Mouse (Mus musculus) CH12.LX (cell line): ENCODE data around the gene Eef2k. TPM values are rescaled to one million over a fixed set of nuclear protein-coding genes. Genes with fewer than 3 reads are reported as not detected.

ENCODE experiments used
- DNase-seq: peaks from one replicate; pipeline ENCODE4 v3.0.0-alpha.2; 2013; ENCODE audit errors: extremely low read depth
- H3K27ac ChIP-seq: 2 replicates; pipeline ENCODE4 v1.5.1; 2012; ENCODE audit warnings: low read depth, mild to moderate bottlenecking, control low read depth, moderate library complexity; ENCODE audit not compliant: insufficient read depth
- H3K27me3 ChIP-seq: replicated peaks from 2 replicates; pipeline ENCODE3; 2012; ENCODE audit warnings: inconsistent platforms
- H3K36me3 ChIP-seq, 2 experiments: replicated peaks in 1 of 2; 2 replicates each; pipeline versions ENCODE3 to v1.6.1; 2012; ENCODE audit warnings: inconsistent platforms in 1 of 2, low read length in 1 of 2, mild to moderate bottlenecking in 1 of 2, mixed read lengths in 1 of 2, moderate library complexity in 1 of 2; ENCODE audit not compliant: control insufficient read depth in 1 of 2, insufficient read depth in 1 of 2
- H3K4me1 ChIP-seq, 2 experiments: 2 replicates each; pipeline ENCODE4 v1.6.1; 2012; ENCODE audit warnings: inconsistent platforms in 1 of 2, moderate library complexity in 1 of 2; ENCODE audit not compliant: insufficient read depth in 2 of 2, control insufficient read depth in 1 of 2
- H3K4me2 ChIP-seq: 2 replicates; pipeline ENCODE4 v1.6.1; 2012; ENCODE audit warnings: low read depth, mild to moderate bottlenecking, control low read depth; ENCODE audit not compliant: poor library complexity, insufficient read depth, severe bottlenecking
- H3K4me3 ChIP-seq, 3 experiments: fragments of 150-350 bp in 1 of 3; sonication (generic) in 1 of 3; replicated peaks in 1 of 3; 2 replicates each; pipeline versions ENCODE3 to v1.5.1; 2011 to 2012; ENCODE audit warnings: low read depth in 2 of 3, low read length in 2 of 3, mild to moderate bottlenecking in 2 of 3, moderate library complexity in 2 of 3, control low read depth in 1 of 3, improper control_type of control experiment in 1 of 3, inconsistent platforms in 1 of 3, mixed read lengths in 1 of 3; ENCODE audit not compliant: poor library complexity in 1 of 3
- H3K79me2 ChIP-seq: replicated peaks from 2 replicates; pipeline ENCODE4 v1.6.1; 2012; ENCODE audit warnings: mild to moderate bottlenecking, moderate library complexity; ENCODE audit not compliant: control insufficient read depth, poor library complexity, insufficient read depth, severe bottlenecking; ENCODE audit errors: extremely low read depth
- H3K9ac ChIP-seq: 2 replicates; pipeline ENCODE4 v1.6.1; 2012; ENCODE audit warnings: low read depth, mild to moderate bottlenecking, control low read depth, moderate library complexity; ENCODE audit not compliant: insufficient read depth
- H3K9me3 ChIP-seq: replicated peaks from 2 replicates; pipeline ENCODE3; 2012; ENCODE audit warnings: low read length, inconsistent platforms, mixed read lengths
- BHLHE40 ChIP-seq: IDR thresholded peaks from 2 replicates; pipeline ENCODE4 v1.6.1; 2011; ENCODE audit warnings: mild to moderate bottlenecking, low read depth, low read length, improper control_type of control experiment
- CHD1 ChIP-seq: IDR thresholded peaks from 2 replicates; pipeline ENCODE4 v1.6.1; 2012; ENCODE audit warnings: low read depth, low read length, improper control_type of control experiment, inconsistent platforms
- E2F4 ChIP-seq: IDR thresholded peaks from 2 replicates; pipeline ENCODE4 v1.6.1; 2011; ENCODE audit warnings: low read depth, low read length, improper control_type of control experiment; ENCODE audit not compliant: insufficient replicate concordance
- JUND ChIP-seq: conservative IDR thresholded peaks from 2 replicates; pipeline ENCODE4 v1.6.1; 2011; ENCODE audit warnings: low read depth, low read length, improper control_type of control experiment
- MAFK ChIP-seq: IDR thresholded peaks from 2 replicates; pipeline ENCODE4 v1.6.1; 2011; ENCODE audit warnings: low read length, improper control_type of control experiment; ENCODE audit not compliant: insufficient replicate concordance
- MAZ ChIP-seq: IDR thresholded peaks from 2 replicates; pipeline ENCODE4 v1.6.1; 2012; ENCODE audit warnings: low read depth, mild to moderate bottlenecking, inconsistent platforms, low read length, improper control_type of control experiment, moderate library complexity
- MXI1 ChIP-seq: IDR thresholded peaks from 2 replicates; pipeline ENCODE4 v1.6.1; 2011; ENCODE audit warnings: mild to moderate bottlenecking, low read depth, low read length, improper control_type of control experiment
- MYC ChIP-seq: IDR thresholded peaks from 2 replicates; pipeline ENCODE4 v1.6.1; 2011; ENCODE audit warnings: low read depth, mild to moderate bottlenecking, improper control_type of control experiment, low read length
- NRF1 ChIP-seq: IDR thresholded peaks from 2 replicates; pipeline ENCODE4 v1.6.1; 2014; ENCODE audit warnings: low read depth, mild to moderate bottlenecking, inconsistent platforms, low read length, improper control_type of control experiment, moderate library complexity
- POLR2A ChIP-seq: IDR thresholded peaks from 2 replicates; pipeline ENCODE4 v1.6.1; 2011; ENCODE audit warnings: low read depth, mild to moderate bottlenecking, improper control_type of control experiment, low read length
- POLR2AphosphoS2 ChIP-seq: IDR thresholded peaks from 2 replicates; pipeline ENCODE4 v1.6.1; 2011; ENCODE audit warnings: low read depth, low read length, improper control_type of control experiment
- RAD21 ChIP-seq: IDR thresholded peaks from 2 replicates; pipeline ENCODE4 v1.6.1; 2011; ENCODE audit warnings: low read depth, mild to moderate bottlenecking, low read length, improper control_type of control experiment, moderate library complexity
- SIN3A ChIP-seq: IDR thresholded peaks from 2 replicates; pipeline ENCODE4 v1.6.1; 2012; ENCODE audit warnings: low read length, improper control_type of control experiment, inconsistent platforms
- SMC3 ChIP-seq: IDR thresholded peaks from 2 replicates; pipeline ENCODE4 v1.6.1; 2011; ENCODE audit warnings: low read depth, low read length, improper control_type of control experiment
- TBP ChIP-seq: conservative IDR thresholded peaks from 2 replicates; pipeline ENCODE4 v1.6.1; 2011; ENCODE audit warnings: low read depth, low read length, improper control_type of control experiment
- USF2 ChIP-seq: conservative IDR thresholded peaks from 2 replicates; pipeline ENCODE4 v1.6.1; 2011; ENCODE audit warnings: low read depth, low read length, improper control_type of control experiment
- dilution Hi-C: fragments of 300-500 bp; cut with MboI; formaldehyde crosslinking; loops from 2 replicates; pipeline ENCODE4 v1.14.3; 2020; ENCODE audit warnings: low sequenced_read_pairs; ENCODE audit not compliant: extremely low pct_unique_long_range_greater_than_20kb, extremely low pct_ligation_motif_present
- in situ Hi-C: fragments of 300-500 bp; cut with MboI; formaldehyde crosslinking; loops from 3 replicates; pipeline ENCODE4 v1.14.3; 2019; ENCODE audit warnings: low sequenced_read_pairs, low pct_ligation_motif_present, low pct_unique_long_range_greater_than_20kb, mixed read lengths
- polyA plus RNA-seq: library from polyadenylated mRNA; unstranded; fragments of >175 nt; gene quantifications from 2 replicates; pipeline ENCODE4 v1.2.1, GENCODE M21; 2012; ENCODE audit warnings: low read depth; ENCODE audit not compliant: insufficient read length
- total RNA-seq, 2 experiments: library from RNA; depleted of rRNA; stranded (reverse); fragments of 300-350 nt in 1 of 2; fragments of >200 nt in 1 of 2; gene quantifications; 2 replicates each; pipeline ENCODE4 v1.2.3; 2012 to 2014

Gene Eef2k
- total and polyA plus RNA-seq, 3 experiments = 5.5 to 13.9 (median 13.7) TPM

GRCm38 (mm10) chr7:120838436-120839160 is 4.0 kb upstream of the Eef2k start:
- Histone ChIP-seq H3K4me1 (peaks cover 0 to 9% of the 10 kb centered on the region in 2 experiments; a peak in 3 of 4 replicates), H3K9ac (no peak overlapping the region), H3K4me3 (no peak overlapping the region), H3K79me2 (no peaks in the 10 kb centered on the region), H3K36me3 (no peaks in the 10 kb centered on the region), H3K27me3 (peaks cover 2% of the 10 kb centered on the region), H3K9me3 (no peaks in the 10 kb centered on the region), H3K4me2 (no peak overlapping the region), H3K27ac (no peak overlapping the region)
- TF ChIP-seq SIN3A (no peak), MAZ (no peak), MAFK (no peak), POLR2A (no peak), POLR2AphosphoS2 (no peak), JUND (no peak), MYC (no peak), E2F4 (no peak), TBP (no peak), CHD1 (no peak), SMC3 (no peak)
- dilution Hi-C loops = no loop called here
- no peak for DNase-seq
- in situ Hi-C loops = loop anchor here (5.0 to 10.0 kb wide), 2 partner anchors 74 to 196 kb away; partner anchors contain the start of gene Mettl9

GRCm38 (mm10) chr7:120839786-120840185 is 2.8 kb upstream of the Eef2k start:
- Histone ChIP-seq H3K9ac (no peak overlapping the region), H3K27me3 (no peaks in the 10 kb centered on the region), H3K4me2 (no peak overlapping the region), H3K4me3 (no peak overlapping the region), H3K36me3 (no peaks in the 10 kb centered on the region), H3K4me1 (peaks cover 4 to 16% of the 10 kb centered on the region in 2 experiments; a peak in 3 of 4 replicates), H3K9me3 (no peaks in the 10 kb centered on the region), H3K79me2 (no peaks in the 10 kb centered on the region), H3K27ac (no peak overlapping the region)
- no peak for TF ChIP-seq NRF1
- TF ChIP-seq SIN3A = no peak
- no peak for TF ChIP-seq MAFK
- dilution Hi-C loops (no loop called here), in situ Hi-C loops (loop anchor here (5.0 to 10.0 kb wide), 2 partner anchors 73 to 195 kb away; partner anchors contain the start of gene Mettl9)
- no peak for DNase-seq

GRCm38 (mm10) chr7:120843037-120843621 is 498 bp downstream of the Eef2k start:
- H3K4me1 ChIP-seq = peaks cover 13 to 42% of the 10 kb centered on the region in 2 experiments
- no peaks in the 10 kb centered on the region for H3K9me3 ChIP-seq
- in situ Hi-C loops = no loop called here
- H3K27ac ChIP-seq = peak overlapping the region; percentile 12; the same call in 1 of the 2 replicates
- peak overlapping the region; percentile 64 to 76 (median 69) for H3K4me3 ChIP-seq
- H3K79me2 ChIP-seq = no peaks in the 10 kb centered on the region
- TF ChIP-seq USF2 = no peak
- TF ChIP-seq RAD21 = no peak
- peak; percentile 16; the same call in 1 of the 2 replicates for TF ChIP-seq MXI1
- TF ChIP-seq CHD1 = 0 out of 2 replicates have a peak, but pooled peaks have one; percentile 47
- no peak for TF ChIP-seq MAFK
- peak; percentile 30; the same call in 1 of the 2 replicates for TF ChIP-seq BHLHE40
- no peak for DNase-seq
- H3K27me3 ChIP-seq = no peaks in the 10 kb centered on the region
- peaks cover 0 to 3% of the 10 kb centered on the region in 2 experiments for H3K36me3 ChIP-seq
- H3K4me2 ChIP-seq = peak overlapping the region; percentile 53
- dilution Hi-C loops = no loop called here
- H3K9ac ChIP-seq = peak overlapping the region; percentile 23; the same call in 1 of the 2 replicates
